ENCODE assay signal across 28 mouse cellular contexts in genomic region chr10:24615799-24616198, GRCm38 (mm10). TPM values are rescaled to one million over a fixed set of nuclear protein-coding genes. Genes with fewer than 3 reads are reported as not detected.
"Had no signal": no experiment of that assay in that cellular context is flagged by ENCODE, and none has a peak within 500 bp of the region (broad histone marks: within the 10 kb centered on the region; RNA-seq: fewer than 3 reads in every experiment).

No protein-coding gene starts in this region.

- ATAC-seq: hindbrain, embryonic 16.5 days; inflammation-experienced regulatory T-cells, adult 6 months; intestine, embryonic 15.5 days; intestine, postnatal 0 days; liver, postnatal 0 days had no signal

- H3K4me2 ChIP-seq: heart, embryonic 11.5 days; hindbrain, embryonic 12.5 days; hindbrain, embryonic 14.5 days; intestine, embryonic 15.5 days; limb, embryonic 13.5 days; limb, embryonic 15.5 days; liver, embryonic 11.5 days; liver, embryonic 13.5 days; liver, embryonic 15.5 days had no signal

- H3K4me3 ChIP-seq: gastrocnemius, adult 2 months; heart, adult 2 months; hindbrain, embryonic 10.5 days; hindbrain, embryonic 12.5 days; intestine, embryonic 15.5 days; layer of hippocampus, adult 2 months; left cerebral cortex, adult 2 months; limb, embryonic 13.5 days; limb, embryonic 15.5 days; liver, embryonic 13.5 days; liver, embryonic 15.5 days had no signal

- H3K27me3 ChIP-seq: hindbrain, embryonic 12.5 days; intestine, embryonic 15.5 days; limb, embryonic 13.5 days; limb, embryonic 15.5 days; liver, embryonic 13.5 days; liver, embryonic 15.5 days had no signal

- H3K9ac ChIP-seq: hindbrain, embryonic 12.5 days; hindbrain, embryonic 14.5 days; intestine, embryonic 15.5 days; limb, embryonic 13.5 days; limb, embryonic 15.5 days; liver, embryonic 13.5 days; liver, embryonic 15.5 days; liver, postnatal 0 days had no signal

- DNase-seq: gastrocnemius, adult 2 months; gastrocnemius, postnatal 10 days; gastrocnemius, postnatal 25 days; heart, adult 2 months; heart, postnatal 10 days; kidney, adult 18-20 months; kidney, adult 8-10 months; kidney, postnatal 10 days; kidney, postnatal 25 days; kidney, postnatal 4 days; left cerebral cortex, postnatal 4 days; liver, embryonic 13.5 days; liver, postnatal 0 days had no signal

- H3K36me3 ChIP-seq: hindbrain, embryonic 10.5 days; hindbrain, embryonic 12.5 days; intestine, embryonic 15.5 days; limb, embryonic 13.5 days; limb, embryonic 15.5 days; liver, embryonic 13.5 days; liver, embryonic 15.5 days had no signal

- H3K27ac ChIP-seq: gastrocnemius, adult 2 months; heart, adult 2 months; hindbrain, embryonic 10.5 days; hindbrain, embryonic 12.5 days; hindbrain, embryonic 14.5 days; intestine, embryonic 15.5 days; layer of hippocampus, adult 2 months; left cerebral cortex, adult 2 months; limb, embryonic 13.5 days; limb, embryonic 15.5 days; liver, embryonic 13.5 days; liver, embryonic 15.5 days had no signal

- H3K9me3 ChIP-seq: hindbrain, embryonic 10.5 days; hindbrain, embryonic 12.5 days; intestine, embryonic 15.5 days; limb, embryonic 13.5 days; limb, embryonic 15.5 days; liver, embryonic 13.5 days; liver, embryonic 15.5 days had no signal

- H3K4me1 ChIP-seq: hindbrain, embryonic 10.5 days; hindbrain, embryonic 12.5 days; intestine, embryonic 15.5 days; limb, embryonic 13.5 days; limb, embryonic 15.5 days; liver, embryonic 13.5 days; liver, embryonic 15.5 days had no signal

RNA-seq across cellular contexts. Expression of gene Ccn2, which starts 20.6 kb away (rescaled TPM):
- total RNA-seq: granulocyte monocyte progenitor cell, adult 5-6 weeks had no signal
- polyA plus RNA-seq: inflammation-experienced regulatory T-cells, adult 6 months had no signal
